Mouse (Mus musculus): ENCODE measurements around the gene Unc80. TPM values are rescaled to one million over a fixed set of nuclear protein-coding genes. Genes with fewer than 3 reads are reported as not detected.
"Not testable (repeated sequence)": the region's sequence is repeated elsewhere in the genome, so short reads cannot be mapped to it uniquely, and the experiment has no call there.

Gene Unc80
- total RNA-seq, 4 experiments from 2014 or later, result 14.8 to 35.9 (median 22.2) TPM

DNA sequence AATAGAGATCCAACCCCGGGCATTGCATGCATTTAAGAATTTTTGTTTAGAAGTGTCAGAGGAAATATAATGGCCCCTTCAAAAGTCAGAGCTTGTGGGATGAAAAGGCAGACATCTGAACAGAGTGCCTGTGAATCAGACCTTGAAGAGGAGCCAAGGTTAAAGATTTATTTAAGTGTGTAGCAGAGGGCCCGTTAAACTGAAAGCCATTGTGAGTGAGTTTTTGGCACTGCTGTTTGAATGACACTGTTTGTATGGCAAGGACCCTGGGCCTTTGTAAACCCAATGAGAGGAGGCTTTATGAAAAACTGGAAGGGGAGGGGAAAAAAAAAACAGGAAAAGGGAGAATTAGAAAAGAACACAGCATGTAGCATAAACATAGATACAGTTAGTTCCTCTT, 170.0 kb downstream of the Unc80 start:
- DNase-seq, result no peak

DNA sequence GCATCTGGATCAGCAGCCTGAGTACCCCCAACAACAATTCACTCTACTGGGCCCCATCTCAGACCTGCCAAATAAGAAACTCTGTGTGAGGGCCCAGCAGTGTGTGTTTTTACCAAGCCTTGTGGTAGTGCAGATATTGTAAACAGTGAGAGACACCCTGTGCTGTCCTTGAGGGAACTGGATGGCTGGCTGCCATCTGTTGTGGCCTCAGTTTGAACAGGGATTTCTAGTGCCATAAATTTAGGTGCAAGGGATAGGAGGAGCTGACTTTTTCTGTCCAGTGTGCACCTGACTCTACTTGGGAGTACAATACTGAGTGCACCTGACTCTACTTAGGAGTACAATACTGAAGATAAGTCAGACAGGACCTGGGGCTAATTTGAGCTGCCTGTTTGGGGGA, 178.7 kb downstream of the Unc80 start:
- DNase-seq, result peak; percentile 25

DNA sequence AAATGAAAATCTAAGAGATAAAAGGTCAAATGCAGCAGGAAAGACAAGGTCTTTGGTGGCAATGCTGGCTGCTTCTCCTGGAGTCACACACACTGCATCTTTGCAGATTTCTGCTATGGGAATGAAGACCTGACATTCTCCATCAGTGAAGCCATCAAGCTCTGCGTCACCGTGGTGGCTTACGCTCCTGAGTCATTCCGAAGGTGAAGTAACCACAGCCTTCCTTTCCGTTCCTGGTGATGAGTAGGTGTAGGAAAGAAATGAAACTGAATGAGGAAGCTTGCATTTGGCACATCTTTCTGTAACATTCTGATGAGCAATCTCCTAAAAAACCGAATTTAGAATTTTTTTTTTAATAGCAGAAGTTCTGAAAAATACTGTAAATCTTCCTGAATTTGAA, 181.4 kb downstream of the Unc80 start:
- DNase-seq, result no peak

DNA sequence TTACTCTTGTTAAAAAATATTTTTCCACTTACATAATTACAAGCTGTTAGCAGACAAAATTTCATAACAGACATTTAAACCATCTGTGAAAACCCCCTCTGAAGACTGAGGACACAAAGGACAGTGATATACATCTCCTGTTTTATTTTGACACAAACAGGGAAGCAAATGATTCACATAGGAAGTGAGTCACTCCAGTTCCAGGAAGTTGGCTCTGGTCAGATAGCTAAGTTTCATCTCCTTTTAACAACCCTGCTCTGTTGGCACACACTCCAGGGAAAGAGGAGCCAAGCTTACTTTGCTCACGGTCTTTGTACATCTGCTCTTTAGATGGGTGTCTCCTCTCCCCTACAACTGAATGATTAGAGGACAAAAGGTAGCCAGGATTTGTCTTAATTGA, 181.8 kb downstream of the Unc80 start:
- DNase-seq, result no peak

DNA sequence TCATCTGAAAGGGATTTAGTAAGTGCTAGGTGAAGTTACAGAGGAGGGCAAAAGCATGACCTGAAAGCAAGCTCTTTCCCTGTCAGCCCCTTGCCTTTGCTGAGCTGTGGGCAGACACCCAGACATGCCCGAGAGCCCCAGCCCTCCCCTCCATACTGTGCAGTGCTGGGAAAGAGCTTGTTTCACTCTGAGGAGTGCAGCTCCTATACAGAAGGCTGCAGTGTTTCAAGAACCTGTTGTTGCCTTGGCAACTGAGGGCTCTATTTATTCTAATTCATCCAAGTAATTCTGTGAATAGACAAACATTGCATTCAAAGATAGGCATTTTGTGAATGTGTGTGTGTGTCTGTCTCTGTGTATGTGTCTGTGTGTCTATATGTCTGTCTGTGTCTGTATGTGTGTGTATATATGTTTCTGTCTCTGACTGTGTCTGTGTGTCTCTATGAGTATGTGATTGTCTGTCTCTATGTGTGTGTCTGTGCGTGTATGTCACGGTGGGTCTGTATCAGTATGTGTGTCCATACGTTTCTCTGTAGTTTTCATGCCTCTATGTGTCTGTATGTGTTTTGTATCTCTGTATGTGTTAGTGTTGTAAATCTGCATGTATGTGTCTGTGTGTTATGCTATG, 187.1 kb downstream of the Unc80 start:
- no peak for DNase-seq

DNA sequence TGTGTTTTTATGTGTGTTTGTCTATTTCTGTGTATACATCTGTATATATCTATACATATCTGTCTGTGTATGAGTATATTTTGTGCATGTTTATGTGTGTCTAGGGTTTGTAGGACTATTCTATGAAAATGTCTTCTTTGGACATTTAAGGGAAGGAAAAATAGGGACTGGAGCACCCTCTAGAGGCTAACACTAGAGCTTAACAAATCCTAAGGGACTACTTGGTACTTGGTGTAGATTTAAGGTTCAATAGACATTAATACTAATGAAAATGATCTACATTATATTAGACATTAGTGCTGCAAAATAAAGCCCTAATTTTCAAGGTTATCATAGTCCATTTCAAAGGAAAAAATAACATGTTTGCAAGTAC, 187.6 kb downstream of the Unc80 start:
- DNase-seq, result no peak

DNA sequence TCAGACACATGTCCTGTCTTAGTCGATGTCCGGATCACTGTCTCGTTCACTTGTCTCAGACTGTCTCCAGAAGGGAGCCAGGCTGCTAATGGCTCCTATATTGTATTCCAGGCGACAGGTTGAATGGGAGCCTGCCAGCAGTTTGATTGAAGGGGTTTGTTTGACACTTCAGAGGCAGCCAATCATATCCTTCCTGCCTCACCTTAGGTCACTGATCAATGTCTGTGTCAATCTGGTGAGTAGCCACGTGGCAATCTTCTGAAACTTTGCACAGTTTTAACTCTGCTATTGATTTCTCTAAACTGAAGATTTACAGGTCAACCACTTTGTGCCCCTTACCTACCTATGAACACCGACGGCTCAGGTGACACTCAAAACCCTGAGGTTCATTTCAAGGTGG, 203.3 kb downstream of the Unc80 start:
- no peak for DNase-seq

DNA sequence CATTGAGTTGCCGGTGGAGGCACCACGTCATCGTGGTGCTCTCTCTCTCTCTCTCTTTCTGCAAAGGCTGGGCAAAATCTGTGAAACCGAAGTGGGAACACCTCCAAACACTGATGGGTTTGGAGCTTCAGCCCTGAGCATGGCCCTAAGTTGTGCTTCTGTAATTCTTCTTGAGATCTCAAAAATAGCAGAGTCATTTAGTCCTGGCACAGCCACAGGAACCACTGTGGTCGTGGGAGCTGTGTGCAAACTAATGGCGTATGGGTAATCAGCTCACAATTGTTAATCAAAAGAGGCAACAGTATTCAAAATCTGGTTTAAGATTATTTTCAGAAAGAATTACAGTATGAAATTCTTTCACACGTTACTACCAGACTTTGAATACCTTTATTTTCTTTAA, 204.6 kb downstream of the Unc80 start:
- no peak for DNase-seq

DNA sequence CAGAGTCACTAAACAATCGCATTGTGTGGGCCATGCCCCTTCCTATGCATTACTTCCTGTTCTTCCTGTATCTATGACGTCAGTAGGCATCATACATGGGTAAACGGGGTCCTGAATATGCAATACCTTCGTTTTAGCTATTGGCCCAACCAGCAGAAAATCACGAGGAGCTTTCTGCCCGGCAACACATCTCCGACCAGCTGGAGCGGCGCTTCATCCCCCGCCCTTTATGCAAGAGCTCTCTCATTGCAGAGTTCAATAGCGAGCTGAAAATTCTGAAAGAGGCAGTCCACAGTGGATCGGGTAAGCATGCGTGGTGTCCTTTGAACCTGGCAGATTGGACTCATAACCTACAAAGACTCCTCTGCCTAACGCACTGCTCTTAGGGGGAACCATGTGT, 209.8 kb downstream of the Unc80 start:
- DNase-seq, result no peak

DNA sequence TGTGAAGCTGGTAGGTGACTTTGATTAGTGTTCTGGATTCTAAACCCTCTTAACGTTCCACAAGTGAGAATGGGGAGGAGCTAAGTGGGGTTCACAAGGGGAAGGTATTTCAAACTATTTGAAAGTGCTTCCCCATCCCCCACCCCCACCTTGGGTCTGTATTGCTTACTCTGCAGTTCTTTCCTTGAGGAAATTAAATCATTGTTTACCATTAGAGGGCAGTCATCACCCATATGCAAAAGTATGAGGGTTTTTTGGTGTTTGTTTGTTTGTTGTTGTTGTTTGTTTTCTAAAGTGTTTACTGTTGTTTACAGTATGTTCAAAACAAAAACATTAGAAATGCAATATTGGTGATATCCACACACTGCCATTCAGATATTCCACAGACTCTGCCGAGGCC, 210.5 kb downstream of the Unc80 start:
- no peak for DNase-seq

DNA sequence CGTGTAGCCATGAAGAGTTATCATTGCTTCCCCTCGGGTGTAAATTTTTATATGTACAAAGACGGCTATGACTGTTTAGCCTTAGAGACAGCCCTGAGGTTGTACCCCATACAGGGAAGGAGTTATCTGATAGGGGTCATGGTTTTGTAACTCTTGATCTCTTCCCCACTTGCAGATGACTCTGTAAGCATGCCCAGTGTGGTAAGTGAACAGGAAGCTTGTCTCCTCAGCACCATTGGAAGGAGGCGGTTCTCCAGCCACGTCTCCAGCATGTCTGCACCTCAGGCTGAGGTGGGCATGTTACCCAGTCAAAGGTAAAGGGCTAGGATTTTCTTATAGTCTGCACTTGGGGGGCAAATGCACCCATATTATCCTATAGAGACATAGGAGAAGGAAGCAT, 214.8 kb downstream of the Unc80 start:
- no peak for DNase-seq

DNA sequence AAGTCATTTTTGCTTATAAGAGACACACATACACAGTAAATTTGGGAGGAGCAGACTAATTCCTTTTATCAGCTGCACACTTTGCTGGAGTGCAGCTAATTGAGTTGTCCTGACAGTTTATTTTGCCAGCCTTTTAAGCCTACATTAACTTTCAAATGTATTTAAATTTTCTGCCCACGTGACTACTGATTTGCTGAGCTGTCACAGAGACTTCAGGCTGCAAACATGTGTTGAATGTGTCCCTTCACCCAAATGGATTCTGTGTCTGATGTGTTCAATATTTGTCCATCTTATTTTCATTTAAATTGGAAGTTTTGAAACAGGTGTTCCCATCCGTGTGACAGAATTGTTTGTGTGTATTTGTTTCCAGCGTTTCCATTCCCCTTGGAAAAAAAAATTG, 223.6 kb downstream of the Unc80 start:
- DNase-seq, result no peak

DNA sequence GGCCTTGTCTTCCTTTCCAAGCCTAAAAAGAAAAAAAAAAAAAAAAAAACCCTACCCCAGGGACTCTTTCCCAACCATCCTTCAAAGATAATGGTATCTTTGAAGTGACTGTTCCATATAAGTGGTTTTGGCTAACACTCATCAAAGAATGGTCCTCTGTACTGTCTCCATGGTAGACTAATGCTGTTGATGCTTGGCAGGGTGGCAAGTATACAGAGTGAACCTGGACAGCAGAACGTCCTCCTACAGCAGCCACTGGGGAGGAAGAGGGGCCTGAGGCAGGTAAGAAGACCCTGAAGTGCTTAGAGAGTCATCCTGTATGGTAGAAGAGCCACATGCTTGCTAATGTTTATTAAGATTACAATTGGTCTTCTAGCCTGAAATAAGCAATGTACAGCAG, 224.1 kb downstream of the Unc80 start:
- DNase-seq, result no peak

DNA sequence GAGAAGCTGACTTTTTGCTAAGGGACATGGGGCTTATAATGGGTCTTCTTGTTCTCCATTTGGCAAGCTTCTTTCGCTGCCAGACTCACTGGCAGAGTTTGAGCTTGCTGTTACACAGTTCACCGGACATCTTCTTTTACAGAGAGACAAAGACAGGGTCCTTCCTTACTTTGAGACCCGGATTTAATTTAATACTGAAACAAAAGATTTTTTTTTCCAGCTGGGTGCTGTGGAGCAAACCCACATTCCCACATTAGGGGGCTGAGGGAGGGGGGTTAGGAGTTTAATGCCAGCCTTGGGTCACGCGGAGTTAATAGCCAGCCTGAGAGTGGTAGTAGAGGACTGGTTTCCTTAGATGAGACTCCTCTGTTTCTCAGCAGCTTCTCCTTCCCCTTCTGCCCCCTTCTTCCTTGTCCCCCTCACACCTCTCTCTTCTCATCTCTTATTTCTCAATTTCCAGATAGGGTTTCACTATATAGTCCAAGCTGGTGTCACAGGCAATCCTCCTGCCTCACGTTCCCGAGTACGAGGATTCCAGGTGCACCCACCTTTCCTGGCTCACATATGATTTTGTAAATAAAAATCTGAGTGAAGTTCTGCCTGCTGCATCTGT, 224.7 kb downstream of the Unc80 start:
- DNase-seq, result no peak

DNA sequence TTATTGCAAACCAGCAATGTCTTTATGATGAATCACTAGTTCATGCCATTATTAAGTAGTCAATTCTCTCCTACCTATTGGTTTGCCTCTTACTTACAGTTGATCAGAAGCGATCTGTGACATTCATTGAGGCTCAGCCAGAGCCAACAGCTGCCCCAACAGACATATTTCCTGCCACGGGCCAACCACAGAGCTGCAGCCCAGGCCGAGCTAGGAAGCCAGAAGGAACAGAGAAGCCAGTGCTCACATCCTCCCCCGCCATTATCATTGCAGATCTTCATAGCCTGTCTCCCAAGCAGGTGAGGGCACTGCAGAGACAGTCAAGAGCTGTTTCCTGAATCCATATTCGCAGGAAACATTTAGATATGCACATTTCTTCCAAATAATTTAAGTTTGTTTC, 226.1 kb downstream of the Unc80 start:
- no peak for DNase-seq

DNA sequence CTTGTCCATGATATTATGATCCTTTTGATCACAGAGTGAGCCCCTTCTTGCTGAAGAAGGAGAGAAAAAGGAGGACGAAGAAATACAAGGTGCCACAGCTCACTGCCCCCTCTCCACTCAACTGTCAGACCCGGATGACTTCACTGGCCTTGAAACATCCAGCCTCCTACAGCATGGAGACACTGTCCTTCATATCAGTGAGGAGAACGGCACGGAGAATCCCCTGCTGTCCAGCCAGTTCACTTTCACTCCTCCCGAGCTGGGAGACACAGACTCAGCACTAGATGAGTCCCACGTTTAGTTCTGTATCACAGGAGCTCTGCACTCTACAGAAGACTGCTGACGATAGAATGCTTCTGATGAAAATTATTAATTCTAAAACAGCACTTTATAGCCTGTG, 227.1 kb downstream of the Unc80 start:
- peak; percentile 19 for DNase-seq

DNA sequence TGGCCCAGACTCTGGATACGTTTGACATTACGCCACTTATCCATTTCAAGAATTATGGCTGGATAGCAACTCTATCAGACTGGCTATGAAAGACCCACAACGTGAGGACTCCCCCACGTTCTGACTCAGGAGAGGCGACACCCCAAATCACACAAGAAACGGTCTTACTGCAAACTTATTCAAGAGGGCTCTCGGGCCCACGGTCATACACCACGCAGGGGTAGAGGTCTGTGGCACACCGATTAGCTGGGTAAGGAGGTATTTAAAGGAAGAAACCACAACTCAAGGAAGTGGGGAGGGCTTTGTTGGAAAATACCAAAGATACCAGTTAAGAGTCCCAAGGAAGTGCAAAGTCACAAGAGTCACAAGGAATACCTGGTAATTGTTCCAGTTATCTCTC, 231.5 kb downstream of the Unc80 start:
- DNase-seq, result not testable (repeated sequence)

DNA sequence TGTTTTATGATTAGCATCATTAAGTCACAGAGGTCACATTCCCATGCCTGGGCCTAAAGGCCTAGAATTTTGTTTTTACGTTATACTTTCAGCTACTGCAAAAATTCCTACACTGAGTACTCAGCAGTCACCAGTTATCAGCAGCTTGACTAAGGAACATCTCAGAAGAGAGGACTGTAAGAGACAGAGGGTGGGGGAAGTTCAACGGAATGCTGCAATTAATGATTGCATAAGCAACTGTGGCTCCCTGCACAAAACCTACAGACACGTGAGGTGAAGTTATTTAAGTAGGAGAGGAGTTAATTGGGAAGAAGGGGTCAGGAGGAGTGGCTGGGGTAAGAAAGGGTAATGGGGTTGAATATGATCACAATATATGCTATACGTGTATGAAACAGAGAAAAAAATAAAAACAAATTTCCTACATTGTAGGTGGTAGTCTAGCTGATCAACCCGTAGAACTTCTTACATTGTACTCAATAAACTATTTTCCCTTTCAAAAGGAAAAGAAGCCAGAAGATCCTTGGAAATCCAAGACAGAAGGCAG, 232.1 kb downstream of the Unc80 start:
- DNase-seq, result no peak

DNA sequence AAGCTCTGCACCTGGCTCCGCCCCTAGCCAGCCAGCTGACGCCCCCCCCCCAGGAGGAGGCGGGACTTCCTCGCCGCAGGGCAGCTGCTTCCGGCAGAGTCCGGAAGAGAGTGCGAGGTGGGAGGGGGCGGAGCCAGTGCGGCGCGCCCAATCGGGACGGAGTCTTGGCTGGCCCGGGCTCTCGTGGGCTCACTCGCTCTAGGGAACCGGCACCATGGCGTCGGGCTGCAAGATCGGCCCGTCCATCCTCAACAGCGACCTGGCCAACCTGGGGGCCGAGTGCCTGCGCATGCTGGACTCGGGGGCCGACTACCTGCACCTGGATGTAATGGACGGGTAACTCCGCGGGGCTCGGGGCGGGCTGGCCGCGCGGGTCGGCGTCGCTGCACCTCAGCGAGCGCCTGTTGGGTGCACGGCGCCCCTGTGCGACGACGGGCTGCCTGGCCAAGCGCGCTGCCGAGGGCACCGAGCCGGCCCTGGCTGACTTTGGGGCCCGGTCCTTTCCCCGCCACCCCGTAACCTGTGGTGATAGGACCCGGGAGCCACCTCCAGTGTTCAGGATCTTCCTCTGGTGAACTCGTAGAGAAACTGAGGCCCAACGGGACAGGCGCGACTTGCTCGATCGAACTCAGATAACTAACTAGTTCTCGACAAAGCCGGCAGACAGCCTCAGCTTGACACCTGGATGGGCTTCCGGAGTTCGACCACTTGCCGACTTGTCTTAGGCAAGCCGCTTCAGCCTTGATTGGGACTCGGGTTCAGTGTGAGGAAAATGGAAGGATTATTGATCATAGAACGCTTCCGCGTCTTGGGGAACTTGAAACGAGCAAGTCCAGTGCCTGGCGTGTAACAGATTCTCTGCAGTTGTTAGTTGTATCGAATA, 232.8 kb downstream of the Unc80 start, which contains the start of gene Rpe:
Gene Rpe, plus strand, starts transcription at position 139 of the 883 bp plus-strand sequence.
- DNase-seq, result peak; percentile 89

DNA sequence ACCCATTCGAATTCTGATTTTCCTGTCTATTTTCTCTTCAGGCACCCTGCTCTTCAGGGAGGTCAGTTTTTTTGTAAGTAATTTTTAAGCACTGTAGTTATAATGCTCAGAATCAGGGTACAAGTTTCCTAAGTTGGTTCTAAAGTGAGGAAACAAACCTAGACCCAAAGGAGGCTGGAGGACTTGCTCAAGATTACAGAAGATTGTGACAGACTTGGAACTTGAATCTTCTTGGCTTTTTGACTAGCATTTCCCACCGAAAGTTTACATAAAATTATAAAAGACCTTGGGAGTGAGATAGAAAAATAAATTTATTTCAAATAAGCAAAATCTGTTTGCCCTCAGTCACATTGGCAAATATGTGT, 233.4 kb downstream of the Unc80 start:
- no peak for DNase-seq

DNA sequence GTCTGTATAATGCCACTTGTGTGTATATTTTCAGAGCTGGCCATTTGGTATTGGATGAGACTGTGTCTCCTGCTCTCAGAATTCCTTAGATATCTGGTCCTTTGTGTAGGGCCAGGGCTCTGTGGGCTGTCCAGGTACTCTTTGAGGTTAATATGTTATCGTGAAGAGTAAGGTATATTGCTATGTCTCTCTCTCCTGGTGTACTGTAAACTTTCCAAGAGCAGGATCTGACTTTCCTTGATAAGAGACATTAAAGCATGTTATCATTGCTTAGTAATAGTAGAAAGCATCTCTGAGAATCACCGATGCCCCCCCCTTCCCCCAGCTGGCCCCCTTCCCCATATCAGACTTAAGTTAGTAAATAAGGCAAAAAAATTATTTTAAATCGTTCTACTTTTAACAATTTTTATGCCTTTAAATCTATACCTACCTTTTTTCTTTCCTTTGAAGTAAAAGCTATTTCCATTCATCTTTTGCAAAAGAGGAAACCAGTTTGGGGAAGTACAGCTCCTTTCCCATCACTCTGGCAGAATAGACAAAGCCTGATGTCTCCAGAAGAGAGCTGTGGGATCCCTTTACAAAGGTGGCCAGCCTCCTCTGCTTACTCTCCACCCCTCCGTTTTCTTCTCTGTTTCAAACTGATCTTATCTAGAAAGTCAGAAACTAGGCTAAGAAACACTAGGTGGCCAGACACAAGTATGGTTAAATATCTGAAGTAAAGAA, 234.6 kb downstream of the Unc80 start:
- no peak for DNase-seq

DNA sequence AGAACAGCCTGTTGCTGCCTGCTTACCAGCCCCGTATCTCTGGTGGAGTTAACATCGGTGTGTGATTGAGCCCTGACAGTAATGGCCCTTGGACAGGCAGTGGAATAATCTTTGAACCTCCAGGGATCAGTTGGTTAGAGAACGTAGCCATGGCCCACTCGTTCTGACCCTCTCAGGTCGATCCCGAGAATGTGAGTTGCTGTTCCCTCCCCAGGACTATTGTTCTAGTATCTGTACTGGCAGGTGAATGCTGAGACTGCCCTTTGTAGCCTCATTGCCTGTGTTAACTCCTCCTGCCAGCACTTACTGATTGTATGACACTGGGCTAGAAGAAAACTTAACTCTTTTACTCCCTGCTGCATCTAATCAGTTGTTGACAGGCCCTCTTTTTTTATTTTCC, 236.4 kb downstream of the Unc80 start:
- no peak for DNase-seq

DNA sequence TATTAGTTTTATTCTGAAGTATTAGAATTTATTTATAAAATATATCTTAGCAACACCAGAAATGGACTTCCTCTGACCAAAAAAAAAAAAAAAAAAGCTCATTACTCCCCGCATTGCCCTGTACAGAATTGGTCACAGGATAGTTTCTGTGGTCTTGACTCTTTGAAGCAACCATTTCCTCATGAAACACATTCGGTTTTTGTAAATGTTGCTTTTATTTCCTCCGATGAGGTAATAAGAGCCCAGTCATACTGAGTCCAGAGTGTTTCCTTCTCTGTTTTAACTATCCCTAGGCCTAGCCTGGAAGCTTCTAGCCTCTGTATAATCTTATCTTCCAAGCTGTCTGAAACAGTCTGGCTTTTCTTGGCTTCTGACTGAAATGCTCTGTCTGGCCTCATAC, 244.7 kb downstream of the Unc80 start:
- DNase-seq, result no peak

Data from adrenal gland, adult 8-10 months (tissue).